Mouse (Mus musculus): ENCODE results near the gene Grb10.

- TF ChIP-seq CTCF (IDR thresholded peaks at IDR 0.05; ENCODE audit: control insufficient read depth, insufficient read depth, insufficient read length) (no peak), USF1 (IDR thresholded peaks at IDR 0.05; ENCODE audit: low read depth) (no peak), MAX (IDR thresholded peaks at IDR 0.05) (no peak), MYOG (IDR thresholded peaks at IDR 0.05; ENCODE audit: control insufficient read depth, extremely low read depth, insufficient read length) (no peak), CEBPB (IDR thresholded peaks at IDR 0.05; ENCODE audit: low read depth) (no peak), MYOD1 (IDR thresholded peaks at IDR 0.05; ENCODE audit: control insufficient read depth, insufficient read length, low read depth) (no peak)
These were observed 71.0 kb downstream of the Grb10 start for GRCm38 (mm10) chr11:11967519-11967918.

Data from C2C12 (cell line).